Mouse (Mus musculus) right cerebral cortex, adult 2 months (tissue): ENCODE measurements at regions not wholly inside any gene's neighbourhood (a gene's known extent, or its start where the extent isn't known, plus 50 kb on each side); places are given as distances from the start of the nearest gene placed in this dataset.

Experiments
- DNase-seq, 2 experiments: peaks; one replicate each; pipeline ENCODE4 v3.0.0; 2021 to 2022; ENCODE audit warnings: low spot score in 2 of 2

DNA sequence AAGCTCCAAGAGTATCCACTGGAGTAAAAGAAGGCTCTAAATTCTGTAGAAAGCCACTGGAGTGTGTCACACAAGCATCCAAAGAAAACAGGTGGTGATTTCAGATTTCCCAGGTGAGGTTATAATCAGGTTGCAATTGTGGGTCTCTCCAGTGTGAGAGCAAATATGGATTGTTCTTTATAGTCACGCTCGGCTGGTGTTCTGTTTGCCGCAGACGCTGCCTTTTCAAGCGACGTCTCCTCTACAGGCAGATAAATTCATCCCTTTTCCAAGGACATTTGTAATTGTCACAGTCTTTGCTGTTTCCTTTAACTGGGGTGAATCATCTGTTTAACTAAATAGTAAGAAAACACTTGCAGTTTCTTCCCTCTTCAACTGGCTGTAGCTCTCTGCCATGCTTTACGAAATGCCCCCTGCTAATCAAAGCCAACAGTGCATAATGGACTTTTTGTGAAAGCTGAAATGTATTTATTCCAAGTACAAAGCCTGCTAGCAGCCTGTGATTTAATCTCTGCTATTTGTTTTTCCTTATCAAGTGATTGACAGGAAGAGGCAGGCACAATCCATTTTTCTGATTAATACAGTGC lies 502.4 kb downstream of the Trim52 start:
- DNase-seq = no peak
